Mouse (Mus musculus): ENCODE measurements at regions not wholly inside any gene's neighbourhood (a gene's known extent, or its start where the extent isn't known, plus 50 kb on each side); places are given as distances from the start of the nearest gene placed in this dataset.

- ATAC-seq (ENCODE audit: insufficient number of reproducible peaks, insufficient read depth, low FRiP score, low read depth), result no peak
- no peak overlapping the region for H3K4me2 ChIP-seq (ENCODE audit: low read length)
- no peaks in the 10 kb centered on the region for H3K9me3 ChIP-seq (ENCODE audit: control insufficient read depth, low read length)
- H3K4me1 ChIP-seq (ENCODE audit: control insufficient read depth in 2 of 2, insufficient read depth in 2 of 2, low read length in 2 of 2), result peaks cover 18 to 21% of the 10 kb centered on the region in 2 experiments
- peak overlapping the region; percentile 59 to 79 for H3K27ac ChIP-seq (replicated peaks in 1 of 2; ENCODE audit: control insufficient read depth in 1 of 2, insufficient read depth in 1 of 2, low read depth in 2 of 2, low read length in 2 of 2)
- H3K27me3 ChIP-seq (ENCODE audit: control insufficient read depth, insufficient read depth, low read length), result no peaks in the 10 kb centered on the region
- 0 out of 2 replicates have a peak overlapping the region, but pooled peaks have one; percentile 23 for H3K9ac ChIP-seq (ENCODE audit: low read length)
- 11% methylated on average over 4 of the region's 4 CpGs for WGBS
- H3K4me3 ChIP-seq (ENCODE audit: control insufficient read depth in 1 of 2, insufficient read depth in 1 of 2, low read depth in 1 of 2, low read length in 2 of 2), result no peak overlapping the region
- H3K36me3 ChIP-seq (ENCODE audit: control insufficient read depth, insufficient read depth, low read length), result no peaks in the 10 kb centered on the region
These were observed 291.4 kb upstream of the Zmiz1 start for GRCm38 (mm10) chr14:25167604-25168003.

- H3K4me2 ChIP-seq (ENCODE audit: low read length), result no peak overlapping the region
- H3K4me3 ChIP-seq (ENCODE audit: control insufficient read depth in 1 of 2, insufficient read depth in 1 of 2, low read depth in 1 of 2, low read length in 2 of 2), result no peak overlapping the region
- no peak for ATAC-seq (ENCODE audit: insufficient number of reproducible peaks, insufficient read depth, low FRiP score, low read depth)
- H3K9ac ChIP-seq (ENCODE audit: low read length), result 0 out of 2 replicates have a peak overlapping the region, but pooled peaks have one; percentile 23
- WGBS, result 46% methylated on average over 5 of the region's 5 CpGs
- H3K27me3 ChIP-seq (ENCODE audit: control insufficient read depth, insufficient read depth, low read length), result no peaks in the 10 kb centered on the region
- peaks cover 18 to 21% of the 10 kb centered on the region in 2 experiments for H3K4me1 ChIP-seq (ENCODE audit: control insufficient read depth in 2 of 2, insufficient read depth in 2 of 2, low read length in 2 of 2)
- no peaks in the 10 kb centered on the region for H3K36me3 ChIP-seq (ENCODE audit: control insufficient read depth, insufficient read depth, low read length)
- peak overlapping the region; percentile 59 to 79 for H3K27ac ChIP-seq (replicated peaks in 1 of 2; ENCODE audit: control insufficient read depth in 1 of 2, insufficient read depth in 1 of 2, low read depth in 2 of 2, low read length in 2 of 2)
- H3K9me3 ChIP-seq (ENCODE audit: control insufficient read depth, low read length), result no peaks in the 10 kb centered on the region
These were observed 290.7 kb upstream of the Zmiz1 start for GRCm38 (mm10) chr14:25168310-25168709.

GRCm38 (mm10) chr14:25173281-25173680 lies 285.7 kb upstream of the Zmiz1 start:
- ATAC-seq (ENCODE audit: insufficient number of reproducible peaks, insufficient read depth, low FRiP score, low read depth), result no peak
- H3K4me3 ChIP-seq (ENCODE audit: control insufficient read depth in 1 of 2, insufficient read depth in 1 of 2, low read depth in 1 of 2, low read length in 2 of 2), result no peak overlapping the region
- no peaks in the 10 kb centered on the region for H3K9me3 ChIP-seq (ENCODE audit: control insufficient read depth, low read length)
- H3K9ac ChIP-seq (ENCODE audit: low read length), result no peak overlapping the region
- WGBS, result 67% methylated on average over 6 of the region's 6 CpGs
- H3K4me1 ChIP-seq (ENCODE audit: control insufficient read depth in 2 of 2, insufficient read depth in 2 of 2, low read length in 2 of 2), result peaks cover 11 to 12% of the 10 kb centered on the region in 2 experiments
- H3K4me2 ChIP-seq (ENCODE audit: low read length), result no peak overlapping the region
- H3K27me3 ChIP-seq (ENCODE audit: control insufficient read depth, insufficient read depth, low read length), result no peaks in the 10 kb centered on the region
- H3K36me3 ChIP-seq (ENCODE audit: control insufficient read depth, insufficient read depth, low read length), result no peaks in the 10 kb centered on the region
- H3K27ac ChIP-seq (replicated peaks in 1 of 2; ENCODE audit: control insufficient read depth in 1 of 2, insufficient read depth in 1 of 2, low read depth in 2 of 2, low read length in 2 of 2), result no peak overlapping the region

DNA sequence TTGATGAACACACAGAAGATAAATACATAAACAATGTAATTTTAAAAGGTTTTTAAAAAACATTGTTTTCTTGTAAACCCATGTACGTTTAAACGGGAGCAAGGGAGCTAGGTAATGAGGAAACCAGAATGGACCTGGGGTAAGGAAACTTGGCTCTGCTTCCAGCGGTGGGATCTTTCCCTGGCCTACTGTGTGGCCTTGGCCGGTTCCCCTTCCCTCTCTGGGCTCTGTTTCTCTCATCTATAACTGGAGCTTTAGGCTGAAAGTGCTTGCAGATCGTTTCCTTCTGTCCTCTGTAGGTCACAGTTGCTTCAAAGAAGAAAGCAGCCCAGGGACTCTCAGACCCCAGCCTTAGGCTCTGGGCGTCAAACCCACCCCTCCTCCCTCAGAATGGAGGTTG lies 285.1 kb upstream of the Zmiz1 start:
- peaks cover 5 to 7% of the 10 kb centered on the region in 2 experiments for H3K4me1 ChIP-seq (ENCODE audit: control insufficient read depth in 2 of 2, insufficient read depth in 2 of 2, low read length in 2 of 2)
- ATAC-seq (ENCODE audit: insufficient number of reproducible peaks, insufficient read depth, low FRiP score, low read depth), result no peak
- H3K9me3 ChIP-seq (ENCODE audit: control insufficient read depth, low read length), result no peaks in the 10 kb centered on the region
- no peak overlapping the region for H3K9ac ChIP-seq (ENCODE audit: low read length)
- no peaks in the 10 kb centered on the region for H3K36me3 ChIP-seq (ENCODE audit: control insufficient read depth, insufficient read depth, low read length)
- no peak overlapping the region for H3K27ac ChIP-seq (replicated peaks in 1 of 2; ENCODE audit: control insufficient read depth in 1 of 2, insufficient read depth in 1 of 2, low read depth in 2 of 2, low read length in 2 of 2)
- H3K4me3 ChIP-seq (ENCODE audit: control insufficient read depth in 1 of 2, insufficient read depth in 1 of 2, low read depth in 1 of 2, low read length in 2 of 2), result no peak overlapping the region
- no peaks in the 10 kb centered on the region for H3K27me3 ChIP-seq (ENCODE audit: control insufficient read depth, insufficient read depth, low read length)
- 80% methylated on average over 6 of the region's 6 CpGs for WGBS
- H3K4me2 ChIP-seq (ENCODE audit: low read length), result no peak overlapping the region

- H3K27ac ChIP-seq (replicated peaks in 1 of 2; ENCODE audit: control insufficient read depth in 1 of 2, insufficient read depth in 1 of 2, low read depth in 2 of 2, low read length in 2 of 2), result no peak overlapping the region
- no peaks in the 10 kb centered on the region for H3K27me3 ChIP-seq (ENCODE audit: control insufficient read depth, insufficient read depth, low read length)
- no peaks in the 10 kb centered on the region for H3K9me3 ChIP-seq (ENCODE audit: control insufficient read depth, low read length)
- no peak for ATAC-seq (ENCODE audit: insufficient number of reproducible peaks, insufficient read depth, low FRiP score, low read depth)
- no peak overlapping the region for H3K4me2 ChIP-seq (ENCODE audit: low read length)
- H3K9ac ChIP-seq (ENCODE audit: low read length), result no peak overlapping the region
- peaks cover 4 to 7% of the 10 kb centered on the region in 2 experiments; a peak in 2 of 4 replicates for H3K4me1 ChIP-seq (ENCODE audit: control insufficient read depth in 2 of 2, insufficient read depth in 2 of 2, low read length in 2 of 2)
- WGBS, result 52% methylated on average over 2 of the region's 2 CpGs
- H3K36me3 ChIP-seq (ENCODE audit: control insufficient read depth, insufficient read depth, low read length), result no peaks in the 10 kb centered on the region
- H3K4me3 ChIP-seq (ENCODE audit: control insufficient read depth in 1 of 2, insufficient read depth in 1 of 2, low read depth in 1 of 2, low read length in 2 of 2), result no peak overlapping the region
These were observed 284.6 kb upstream of the Zmiz1 start for GRCm38 (mm10) chr14:25174402-25174801.

GRCm38 (mm10) chr14:25176206-25176605 lies 282.8 kb upstream of the Zmiz1 start:
- H3K4me2 ChIP-seq (ENCODE audit: low read length), result no peak overlapping the region
- peaks cover 4 to 7% of the 10 kb centered on the region in 2 experiments; a peak in 2 of 4 replicates for H3K4me1 ChIP-seq (ENCODE audit: control insufficient read depth in 2 of 2, insufficient read depth in 2 of 2, low read length in 2 of 2)
- no peak for ATAC-seq (ENCODE audit: insufficient number of reproducible peaks, insufficient read depth, low FRiP score, low read depth)
- H3K9me3 ChIP-seq (ENCODE audit: control insufficient read depth, low read length), result no peaks in the 10 kb centered on the region
- H3K4me3 ChIP-seq (ENCODE audit: control insufficient read depth in 1 of 2, insufficient read depth in 1 of 2, low read depth in 1 of 2, low read length in 2 of 2), result no peak overlapping the region
- H3K27ac ChIP-seq (replicated peaks in 1 of 2; ENCODE audit: control insufficient read depth in 1 of 2, insufficient read depth in 1 of 2, low read depth in 2 of 2, low read length in 2 of 2), result no peak overlapping the region
- no peak overlapping the region for H3K9ac ChIP-seq (ENCODE audit: low read length)
- WGBS, result 67% methylated on average over 6 of the region's 6 CpGs
- no peaks in the 10 kb centered on the region for H3K27me3 ChIP-seq (ENCODE audit: control insufficient read depth, insufficient read depth, low read length)
- H3K36me3 ChIP-seq (ENCODE audit: control insufficient read depth, insufficient read depth, low read length), result no peaks in the 10 kb centered on the region

DNA sequence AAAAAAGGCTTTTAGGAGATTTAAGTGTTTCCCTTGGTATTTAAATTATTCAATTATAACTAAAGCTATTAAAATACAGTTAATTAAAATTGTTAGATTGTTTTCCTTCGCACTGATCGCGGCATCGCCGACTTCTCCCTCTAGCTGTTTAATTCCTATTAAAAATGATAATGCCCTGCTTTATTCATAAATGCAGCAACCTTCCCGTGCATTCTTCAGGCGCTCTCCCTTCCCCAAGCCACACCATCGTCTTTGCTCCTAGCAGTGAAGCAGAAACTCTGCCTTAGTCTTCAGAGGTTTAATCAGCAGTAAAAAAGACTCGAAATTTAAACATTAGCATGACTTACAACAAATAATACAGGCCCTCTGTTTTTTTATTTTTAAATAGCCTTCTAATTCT lies 278.9 kb upstream of the Zmiz1 start:
- ATAC-seq (ENCODE audit: insufficient number of reproducible peaks, insufficient read depth, low FRiP score, low read depth), result no peak
- Histone ChIP-seq H3K4me3 (ENCODE audit: control insufficient read depth in 1 of 2, insufficient read depth in 1 of 2, low read depth in 1 of 2, low read length in 2 of 2) (no peak overlapping the region), H3K4me1 (ENCODE audit: control insufficient read depth in 2 of 2, insufficient read depth in 2 of 2, low read length in 2 of 2) (peaks cover 4 to 6% of the 10 kb centered on the region in 2 experiments; a peak in 2 of 4 replicates), H3K27ac (replicated peaks in 1 of 2; ENCODE audit: control insufficient read depth in 1 of 2, insufficient read depth in 1 of 2, low read depth in 2 of 2, low read length in 2 of 2) (no peak overlapping the region), H3K36me3 (ENCODE audit: control insufficient read depth, insufficient read depth, low read length) (no peaks in the 10 kb centered on the region), H3K4me2 (ENCODE audit: low read length) (no peak overlapping the region), H3K9me3 (ENCODE audit: control insufficient read depth, low read length) (no peaks in the 10 kb centered on the region), H3K9ac (ENCODE audit: low read length) (no peak overlapping the region), H3K27me3 (ENCODE audit: control insufficient read depth, insufficient read depth, low read length) (no peaks in the 10 kb centered on the region)
- WGBS, result 84% methylated on average over 9 of the region's 9 CpGs

DNA sequence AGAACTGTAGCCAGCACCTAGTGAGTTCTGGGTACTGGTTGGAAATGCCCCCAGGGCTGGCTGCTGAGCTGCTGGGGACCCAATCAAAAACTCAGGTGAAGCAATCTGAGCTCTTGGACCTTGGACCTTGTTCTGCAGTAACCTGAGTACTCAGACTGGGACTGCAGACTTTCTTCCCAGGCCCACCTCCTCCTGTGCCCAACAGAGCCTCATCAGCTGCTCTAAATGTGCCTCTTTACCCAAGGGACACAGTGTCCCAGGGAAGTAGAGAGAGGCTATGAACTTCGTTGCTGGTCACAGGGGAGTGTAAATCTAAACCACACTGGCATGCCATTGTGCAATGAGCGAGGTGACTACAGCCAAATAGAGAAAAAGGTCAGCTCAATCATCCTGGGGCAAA lies 277.6 kb upstream of the Zmiz1 start:
- H3K4me2 ChIP-seq (ENCODE audit: low read length), result no peak overlapping the region
- no peak overlapping the region for H3K27ac ChIP-seq (replicated peaks in 1 of 2; ENCODE audit: control insufficient read depth in 1 of 2, insufficient read depth in 1 of 2, low read depth in 2 of 2, low read length in 2 of 2)
- no peak overlapping the region for H3K4me3 ChIP-seq (ENCODE audit: control insufficient read depth in 1 of 2, insufficient read depth in 1 of 2, low read depth in 1 of 2, low read length in 2 of 2)
- no peaks in the 10 kb centered on the region for H3K27me3 ChIP-seq (ENCODE audit: control insufficient read depth, insufficient read depth, low read length)
- H3K4me1 ChIP-seq (ENCODE audit: control insufficient read depth in 2 of 2, insufficient read depth in 2 of 2, low read length in 2 of 2), result peaks cover 12 to 13% of the 10 kb centered on the region in 2 experiments
- no peak overlapping the region for H3K9ac ChIP-seq (ENCODE audit: low read length)
- 60% methylated on average over 2 of the region's 2 CpGs for WGBS
- H3K36me3 ChIP-seq (ENCODE audit: control insufficient read depth, insufficient read depth, low read length), result no peaks in the 10 kb centered on the region
- ATAC-seq (ENCODE audit: insufficient number of reproducible peaks, insufficient read depth, low FRiP score, low read depth), result no peak
- no peaks in the 10 kb centered on the region for H3K9me3 ChIP-seq (ENCODE audit: control insufficient read depth, low read length)
